Mouse (Mus musculus): ENCODE data around the gene Col27a1.

Gene Col27a1

GRCm38 (mm10) chr4:63310247-63310855 lies 96.5 kb downstream of the Col27a1 start:
- DNase-seq (ENCODE audit: low spot score in 2 of 2): peak; percentile 68 to 74

DNA sequence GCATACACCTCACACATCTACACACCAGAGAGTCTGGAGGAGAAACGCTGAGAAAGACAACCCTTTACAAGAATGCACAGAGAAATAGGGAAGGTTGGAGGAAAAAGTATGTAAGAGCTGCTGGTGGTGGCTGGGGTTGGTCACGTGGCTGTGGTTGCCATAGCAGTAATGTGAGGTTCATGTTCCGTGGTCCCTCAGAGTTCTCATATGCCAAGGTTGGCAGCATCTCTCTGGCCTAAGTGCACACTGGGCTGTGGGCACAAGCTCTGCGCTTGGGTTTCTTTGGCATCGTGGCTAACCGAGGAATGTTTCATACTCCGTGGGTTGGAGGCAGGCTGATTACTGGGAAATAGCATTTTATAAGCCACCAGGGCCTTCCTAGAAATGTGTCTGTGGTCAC lies 97.6 kb downstream of the Col27a1 start:
- DNase-seq (ENCODE audit: low spot score in 2 of 2): no peak

GRCm38 (mm10) chr4:63314063-63314462 lies 100.3 kb downstream of the Col27a1 start:
- no peak for DNase-seq (ENCODE audit: low spot score in 2 of 2)

- DNase-seq (ENCODE audit: low spot score in 2 of 2): peak; percentile 47 to 62
Measured at GRCm38 (mm10) chr4:63316076-63316746, 102.4 kb downstream of the Col27a1 start.

DNA sequence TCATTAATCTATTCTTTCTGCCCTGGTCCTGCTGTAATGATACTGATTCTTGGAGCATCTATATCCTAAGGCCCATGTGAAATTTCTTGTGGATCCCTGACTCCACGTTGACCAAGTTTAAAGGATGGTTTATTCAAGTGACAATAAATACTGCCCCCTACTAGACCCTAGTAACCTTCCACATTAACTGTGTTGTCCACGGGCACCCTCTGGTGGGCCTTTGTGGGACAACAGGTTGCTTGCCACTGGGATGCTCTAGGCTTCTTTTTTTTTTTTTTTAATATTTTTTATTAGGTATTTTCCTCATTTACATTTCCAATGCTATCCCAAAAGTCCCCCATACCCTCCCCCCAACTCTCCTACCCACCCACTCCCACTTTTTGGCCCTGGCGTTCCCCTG lies 105.8 kb downstream of the Col27a1 start:
- DNase-seq (ENCODE audit: low spot score in 2 of 2): peak in 1 of 2 experiments; percentile 41

DNA sequence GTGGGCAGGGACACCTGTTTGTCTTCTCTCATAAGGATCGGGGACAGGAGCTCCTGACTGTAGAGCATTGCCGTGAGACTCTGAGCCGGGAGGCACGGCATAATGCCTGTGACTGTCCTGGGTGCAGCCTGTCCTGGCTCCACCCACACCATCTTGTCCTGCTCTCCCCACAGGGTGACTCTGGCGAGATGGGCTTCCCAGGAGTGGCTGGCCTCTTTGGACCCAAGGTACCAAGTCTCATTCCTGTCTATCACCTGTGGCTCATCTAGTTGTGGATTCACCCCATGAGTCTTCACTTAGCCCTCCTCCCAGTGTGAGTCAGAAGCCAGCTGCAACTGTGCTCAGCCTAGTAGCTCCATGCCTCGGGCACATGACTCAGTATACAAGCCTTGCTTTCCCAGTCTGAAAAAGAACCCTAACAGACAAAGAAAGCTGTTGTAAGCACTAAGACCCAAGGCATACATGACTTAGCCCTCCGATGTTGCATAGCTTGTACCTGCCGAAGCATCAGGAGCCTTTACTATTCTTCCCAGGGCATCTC lies 109.5 kb downstream of the Col27a1 start:
- DNase-seq (ENCODE audit: low spot score in 2 of 2): no peak

- no peak for DNase-seq (ENCODE audit: low spot score in 2 of 2)
Measured at GRCm38 (mm10) chr4:63333403-63333802, 119.6 kb downstream of the Col27a1 start.

- DNase-seq (ENCODE audit: low spot score in 2 of 2): no peak
Measured at GRCm38 (mm10) chr4:63338414-63339076, 124.7 kb downstream of the Col27a1 start.

DNA sequence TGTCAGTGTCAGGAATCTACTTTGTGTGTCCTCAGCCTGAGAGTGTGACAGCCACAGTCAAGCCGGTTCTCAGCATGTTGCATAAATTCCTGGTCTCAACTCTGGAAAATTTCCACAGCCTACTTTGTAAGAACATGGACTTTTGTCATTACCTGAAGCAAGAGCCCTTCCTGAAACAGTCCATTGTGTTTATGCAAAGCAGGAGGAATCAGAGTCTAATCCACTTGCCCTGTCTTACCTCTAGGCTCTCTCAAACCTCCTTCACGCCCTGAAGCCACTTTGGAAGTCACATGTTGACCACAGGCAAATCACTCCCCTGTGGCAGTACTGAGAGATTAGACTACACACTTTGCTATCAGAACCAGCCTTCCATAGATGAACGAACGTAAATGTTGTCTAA lies 128.7 kb downstream of the Col27a1 start:
- DNase-seq (ENCODE audit: low spot score in 2 of 2): no peak

- DNase-seq (ENCODE audit: low spot score in 2 of 2): no peak
Measured at GRCm38 (mm10) chr4:63343608-63344007, 129.8 kb downstream of the Col27a1 start.

DNA sequence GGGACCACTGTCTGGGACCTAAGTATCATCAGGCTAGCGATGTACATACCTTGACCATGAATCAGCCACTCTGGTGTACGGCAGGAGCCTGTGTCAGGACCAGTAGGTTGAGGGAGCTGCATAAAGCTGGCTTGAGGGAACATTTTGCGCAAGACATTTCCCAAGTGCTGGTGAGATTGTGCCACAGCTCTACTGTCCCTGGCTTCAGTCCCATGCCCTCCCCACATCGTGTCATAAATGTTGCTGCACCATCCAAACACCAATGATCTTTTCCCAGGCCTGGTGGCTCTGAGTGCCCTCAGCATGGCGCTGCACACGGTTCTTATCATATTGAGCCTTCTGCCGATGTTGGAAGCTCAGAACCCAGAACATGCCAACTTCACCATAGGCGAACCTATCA lies 130.5 kb downstream of the Col27a1 start, which contains the start of gene Orm1:
Gene Orm1 (plus strand): TSS at position 266 of the 400 bp plus-strand sequence.
- no peak for DNase-seq (ENCODE audit: low spot score in 2 of 2)

GRCm38 (mm10) chr4:63345261-63345660 lies 131.5 kb downstream of the Col27a1 start:
- DNase-seq (ENCODE audit: low spot score in 2 of 2): no peak

DNA sequence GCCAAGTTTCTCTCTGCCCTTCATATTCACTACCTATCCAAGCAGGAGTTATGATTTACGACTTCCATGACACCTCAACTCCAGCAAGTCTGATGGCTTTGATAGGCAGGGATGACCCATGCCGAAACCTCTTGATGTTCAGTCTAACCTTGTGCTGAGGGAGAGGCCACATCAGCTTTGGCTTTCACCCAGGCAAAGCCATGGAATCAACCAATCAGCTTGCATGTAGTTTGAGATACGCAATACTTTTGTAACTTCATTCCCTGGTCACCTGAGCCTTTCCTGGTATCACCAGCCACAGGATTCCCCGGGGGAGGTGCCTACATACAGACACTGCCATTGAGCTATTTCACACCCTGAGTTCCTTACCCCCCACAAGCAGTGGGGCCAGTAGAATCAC lies 132.9 kb downstream of the Col27a1 start:
- DNase-seq (ENCODE audit: low spot score in 2 of 2): no peak

- no peak for DNase-seq (ENCODE audit: low spot score in 2 of 2)
Measured at GRCm38 (mm10) chr4:63348524-63348923, 134.7 kb downstream of the Col27a1 start.

DNA sequence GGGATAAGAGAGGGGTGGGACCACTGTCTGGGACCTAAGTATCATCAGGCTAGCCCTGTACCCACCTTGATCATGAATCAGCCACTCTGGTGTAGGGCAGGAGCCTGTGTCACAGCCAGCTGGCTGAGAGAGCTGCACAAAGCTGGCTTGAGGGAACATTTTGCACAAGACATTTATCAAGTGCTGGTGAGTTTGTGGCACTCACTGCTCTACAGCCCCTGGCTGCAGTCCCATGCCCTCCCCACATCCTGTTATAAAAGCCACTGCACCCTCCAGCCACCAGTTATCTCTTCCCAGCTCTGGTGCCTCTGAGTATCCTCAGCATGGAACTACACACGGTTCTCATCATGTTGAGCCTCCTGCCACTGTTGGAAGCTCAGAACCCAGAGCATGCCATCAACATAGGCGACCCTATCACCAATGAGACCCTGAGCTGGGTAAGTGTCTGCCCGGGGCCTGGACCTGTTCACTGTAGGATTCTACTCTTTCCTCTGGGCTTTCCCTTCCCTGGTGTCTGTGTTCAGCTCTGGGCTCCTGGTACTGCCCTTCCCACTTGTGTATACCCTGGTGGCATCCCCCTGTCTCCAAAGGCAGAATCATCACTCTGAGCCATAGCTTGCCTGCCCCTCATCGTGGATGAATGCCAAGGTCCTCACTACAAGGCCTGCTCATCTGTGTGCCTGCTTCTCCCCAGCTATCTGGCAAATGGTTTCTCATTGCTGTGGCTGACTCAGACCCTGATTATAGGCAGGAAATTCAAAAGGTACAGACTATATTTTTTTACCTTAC lies 142.3 kb downstream of the Col27a1 start, which contains the start of gene Orm3:
Gene Orm3 (plus strand): TSS at position 286 of the 789 bp plus-strand sequence.
- DNase-seq (ENCODE audit: low spot score in 2 of 2): peak; percentile 75 to 76

GRCm38 (mm10) chr4:63356981-63357570 lies 143.3 kb downstream of the Col27a1 start:
- DNase-seq (ENCODE audit: low spot score in 2 of 2): peak in 1 of 2 experiments; percentile 32

DNA sequence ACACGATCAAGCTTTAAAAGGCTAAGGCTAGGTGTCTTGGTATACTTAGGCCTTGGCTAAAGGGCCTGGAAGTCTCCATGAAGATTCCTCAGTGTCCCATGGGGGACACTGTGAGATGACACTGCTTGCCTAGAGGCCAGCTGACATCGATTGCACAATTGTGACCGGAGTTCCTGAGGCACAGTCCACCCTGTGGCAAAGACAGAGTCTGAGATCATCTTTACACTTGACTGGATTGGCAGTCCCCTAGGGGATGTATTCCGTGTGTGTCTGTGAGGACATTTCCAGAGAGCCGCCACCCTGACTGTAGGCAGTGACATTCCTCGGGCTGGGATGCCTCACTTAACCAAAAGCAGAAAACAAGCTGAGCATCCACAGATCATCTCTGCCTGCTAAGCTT lies 146.1 kb downstream of the Col27a1 start:
- no peak for DNase-seq (ENCODE audit: low spot score in 2 of 2)

- DNase-seq (ENCODE audit: low spot score in 2 of 2): peak; percentile 33 to 65
Measured at GRCm38 (mm10) chr4:63362150-63362549, 148.3 kb downstream of the Col27a1 start, which contains the start of gene Orm2. Orm2 (plus strand) TSS chr4:63362449.

DNA sequence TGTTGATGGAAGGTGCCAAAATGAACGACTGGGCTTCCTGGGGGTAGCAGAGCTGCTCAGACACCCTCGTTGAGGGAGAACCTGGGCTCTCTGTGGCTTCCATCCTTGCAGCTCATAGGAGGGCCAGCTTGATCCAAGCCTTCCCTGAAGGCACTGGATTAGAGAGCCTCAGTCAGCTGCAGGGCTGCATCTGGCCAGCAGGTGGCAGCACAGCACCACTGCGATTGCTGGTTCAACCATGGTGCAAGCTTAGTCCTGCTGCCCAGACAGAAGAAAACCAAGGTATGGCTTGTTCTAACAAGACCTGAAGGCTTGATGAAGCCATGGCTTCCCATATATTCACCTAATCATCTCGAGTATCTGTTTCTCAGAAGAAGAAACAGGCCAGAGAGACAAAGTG lies 154.8 kb downstream of the Col27a1 start:
- peak; percentile 65 to 85 for DNase-seq (ENCODE audit: low spot score in 2 of 2)

GRCm38 (mm10) chr4:63370897-63371296 lies 157.1 kb downstream of the Col27a1 start:
- no peak for DNase-seq (ENCODE audit: low spot score in 2 of 2)

- peak in 1 of 2 experiments; percentile 21 for DNase-seq (ENCODE audit: low spot score in 2 of 2)
Measured at GRCm38 (mm10) chr4:63371890-63372289, 158.1 kb downstream of the Col27a1 start.
